Mouse (Mus musculus): ENCODE data around the gene Lrrc3. TPM values are rescaled to one million over a fixed set of nuclear protein-coding genes. Genes with fewer than 3 reads are reported as not detected.
"Not testable (repeated sequence)": the region's sequence is repeated elsewhere in the genome, so short reads cannot be mapped to it uniquely, and the experiment has no call there.

The Lrrc3 gene
- 3.4 and 4.2 TPM in 2 replicates for polyA plus RNA-seq (2014; fragmentation: Nextera tagmentation; extraction: Ambion mirVana)

GRCm38 (mm10) chr10:77902211-77902893 lies at the start of gene Lrrc3:
TSS of gene Lrrc3 (minus strand) at chr10:77902536.
- Histone ChIP-seq H3K4me3 (ENCODE audit: low read depth, low read length) (peak within 1 kb of the TSS; percentile 56), H3K36me3 (ENCODE audit: insufficient read depth) (no peaks in the 10 kb centered on the region), H3K27ac (ENCODE audit: low read depth) (no peak within 1 kb of the TSS), H3K9ac (peak within 1 kb of the TSS; percentile 62), H3K4me2 (peak within 1 kb of the TSS; percentile 80), H3K4me1 (ENCODE audit: insufficient read depth) (peaks cover 4% of the 10 kb centered on the region; the same call in 1 of the 2 replicates), H3K9me3 (ENCODE audit: low read depth, low read length) (no peaks in the 10 kb centered on the region), H3K27me3 (ENCODE audit: insufficient read depth, low read length) (no peaks in the 10 kb centered on the region; the same call in 1 of the 2 replicates)
- peak; percentile 47 for TF ChIP-seq CTCF (IDR thresholded peaks at IDR 0.05; ENCODE audit: low read depth)
- ATAC-seq (ENCODE audit: insufficient read depth) (peak; percentile 79), DNase-seq (peak; percentile 67)
- WGBS, result 1% methylated on average over 46 of the region's 46 CpGs

GRCm38 (mm10) chr10:77950468-77950867 lies 48.1 kb upstream of the Lrrc3 start:
- not testable (repeated sequence) for DNase-seq
- 86% methylated on average over 9 of the region's 12 CpGs for WGBS

GRCm38 (mm10) chr10:77939685-77940084 lies 37.3 kb upstream of the Lrrc3 start:
- TF ChIP-seq CTCF (IDR thresholded peaks at IDR 0.05; ENCODE audit: low read depth), result no peak
- H3K4me1 ChIP-seq (ENCODE audit: insufficient read depth), result no peaks in the 10 kb centered on the region
- H3K27ac ChIP-seq (ENCODE audit: low read depth), result no peak overlapping the region
- H3K9ac ChIP-seq, result no peak overlapping the region
- H3K4me2 ChIP-seq, result no peak overlapping the region
- no peaks in the 10 kb centered on the region for H3K27me3 ChIP-seq (ENCODE audit: insufficient read depth, low read length)
- DNase-seq (no peak), ATAC-seq (ENCODE audit: insufficient read depth) (no peak)
- no peaks in the 10 kb centered on the region for H3K36me3 ChIP-seq (ENCODE audit: insufficient read depth)
- no peaks in the 10 kb centered on the region for H3K9me3 ChIP-seq (ENCODE audit: low read depth, low read length)
- H3K4me3 ChIP-seq (ENCODE audit: low read depth, low read length), result no peak overlapping the region
- WGBS, result 39% methylated on average over 2 of the region's 2 CpGs

More at GRCm38 (mm10) chr10:77950468-77950867, 48.1 kb upstream of the Lrrc3 start:
- not testable (repeated sequence) for H3K4me2 ChIP-seq; H3K4me1 ChIP-seq (ENCODE audit: insufficient read depth); H3K9ac ChIP-seq; ATAC-seq (ENCODE audit: insufficient read depth); H3K36me3 ChIP-seq (ENCODE audit: insufficient read depth); H3K9me3 ChIP-seq (ENCODE audit: low read depth, low read length); H3K27ac ChIP-seq (ENCODE audit: low read depth); H3K4me3 ChIP-seq (ENCODE audit: low read depth, low read length); H3K27me3 ChIP-seq (ENCODE audit: insufficient read depth, low read length)

GRCm38 (mm10) chr10:77927375-77927774 lies 25.0 kb upstream of the Lrrc3 start:
- no peaks in the 10 kb centered on the region for H3K36me3 ChIP-seq (ENCODE audit: insufficient read depth)
- H3K4me3 ChIP-seq (ENCODE audit: low read depth, low read length), result no peak overlapping the region
- H3K4me1 ChIP-seq (ENCODE audit: insufficient read depth), result no peaks in the 10 kb centered on the region
- no peak overlapping the region for H3K9ac ChIP-seq
- no peak overlapping the region for H3K4me2 ChIP-seq
- WGBS, result 59% methylated on average over 10 of the region's 10 CpGs
- no peak for TF ChIP-seq CTCF (IDR thresholded peaks at IDR 0.05; ENCODE audit: low read depth)
- H3K27ac ChIP-seq (ENCODE audit: low read depth), result no peak overlapping the region
- DNase-seq, result no peak
- H3K27me3 ChIP-seq (ENCODE audit: insufficient read depth, low read length), result no peaks in the 10 kb centered on the region
- no peak for ATAC-seq (ENCODE audit: insufficient read depth)
- no peaks in the 10 kb centered on the region for H3K9me3 ChIP-seq (ENCODE audit: low read depth, low read length)

GRCm38 (mm10) chr10:77926140-77926539 lies 23.8 kb upstream of the Lrrc3 start:
- H3K27ac ChIP-seq (ENCODE audit: low read depth), result no peak overlapping the region
- H3K4me3 ChIP-seq (ENCODE audit: low read depth, low read length), result no peak overlapping the region
- no peaks in the 10 kb centered on the region for H3K4me1 ChIP-seq (ENCODE audit: insufficient read depth)
- H3K27me3 ChIP-seq (ENCODE audit: insufficient read depth, low read length), result no peaks in the 10 kb centered on the region
- peak; percentile 68 for DNase-seq
- ATAC-seq (ENCODE audit: insufficient read depth), result no peak
- no peaks in the 10 kb centered on the region for H3K9me3 ChIP-seq (ENCODE audit: low read depth, low read length)
- no peak overlapping the region for H3K9ac ChIP-seq
- H3K36me3 ChIP-seq (ENCODE audit: insufficient read depth), result no peaks in the 10 kb centered on the region
- peak; percentile 63 for TF ChIP-seq CTCF (IDR thresholded peaks at IDR 0.05; ENCODE audit: low read depth)
- WGBS, result 38% methylated on average over 7 of the region's 7 CpGs
- H3K4me2 ChIP-seq, result no peak overlapping the region

GRCm38 (mm10) chr10:77922681-77923080 lies 20.3 kb upstream of the Lrrc3 start:
- ATAC-seq (ENCODE audit: insufficient read depth) (no peak), DNase-seq (no peak)
- WGBS, result 57% methylated on average over 4 of the region's 4 CpGs

GRCm38 (mm10) chr10:77921009-77921408 lies 18.7 kb upstream of the Lrrc3 start:
- Histone ChIP-seq H3K9ac (no peak overlapping the region), H3K27ac (ENCODE audit: low read depth) (no peak overlapping the region), H3K4me2 (no peak overlapping the region), H3K27me3 (ENCODE audit: insufficient read depth, low read length) (no peaks in the 10 kb centered on the region), H3K36me3 (ENCODE audit: insufficient read depth) (no peaks in the 10 kb centered on the region), H3K9me3 (ENCODE audit: low read depth, low read length) (no peaks in the 10 kb centered on the region), H3K4me1 (ENCODE audit: insufficient read depth) (no peaks in the 10 kb centered on the region), H3K4me3 (ENCODE audit: low read depth, low read length) (no peak overlapping the region)
- no peak for DNase-seq
- no peak for TF ChIP-seq CTCF (IDR thresholded peaks at IDR 0.05; ENCODE audit: low read depth)
- WGBS, result 64% methylated on average over 5 of the region's 5 CpGs
- no peak for ATAC-seq (ENCODE audit: insufficient read depth)

More at GRCm38 (mm10) chr10:77922681-77923080, 20.3 kb upstream of the Lrrc3 start:
- H3K4me2 ChIP-seq, result no peak overlapping the region
- no peaks in the 10 kb centered on the region for H3K9me3 ChIP-seq (ENCODE audit: low read depth, low read length)
- no peak overlapping the region for H3K27ac ChIP-seq (ENCODE audit: low read depth)
- H3K4me1 ChIP-seq (ENCODE audit: insufficient read depth), result no peaks in the 10 kb centered on the region
- no peak overlapping the region for H3K9ac ChIP-seq
- no peak overlapping the region for H3K4me3 ChIP-seq (ENCODE audit: low read depth, low read length)
- H3K27me3 ChIP-seq (ENCODE audit: insufficient read depth, low read length), result no peaks in the 10 kb centered on the region
- H3K36me3 ChIP-seq (ENCODE audit: insufficient read depth), result no peaks in the 10 kb centered on the region
- TF ChIP-seq CTCF (IDR thresholded peaks at IDR 0.05; ENCODE audit: low read depth), result no peak
